Mouse (Mus musculus) liver, embryonic 16.5 days (tissue): ENCODE data around the gene Flt4. TPM values are rescaled to one million over a fixed set of nuclear protein-coding genes. Genes with fewer than 3 reads are reported as not detected.

Experiments
- ATAC-seq: fragments of 200-750 bp; cut with Nextera tagmentation; 2 replicates; pipeline ENCODE4 v1.8.0; 2017; ENCODE audit warnings: low read depth, mild to moderate bottlenecking, moderate number of reproducible peaks, moderate library complexity
- H3K27ac ChIP-seq: fragments of 300-500 bp; sonication (generic); 2 replicates; pipeline ENCODE4 v1.5.1; 2014; ENCODE audit warnings: mild to moderate bottlenecking, low read length
- H3K27me3 ChIP-seq: fragments of 300-500 bp; sonication (generic); 2 replicates; pipeline ENCODE4 v1.6.1; 2014; ENCODE audit warnings: low read depth, low read length, mixed read lengths; ENCODE audit not compliant: control insufficient read depth, insufficient read depth
- H3K36me3 ChIP-seq: fragments of 300-500 bp; sonication (generic); 2 replicates; pipeline ENCODE4 v1.6.1; 2014; ENCODE audit warnings: mild to moderate bottlenecking; ENCODE audit not compliant: control insufficient read depth, insufficient read depth
- H3K4me1 ChIP-seq: fragments of 300-500 bp; sonication (generic); 2 replicates; pipeline ENCODE4 v1.6.1; 2014; ENCODE audit warnings: low read depth, low read length, mixed read lengths; ENCODE audit not compliant: control insufficient read depth
- H3K4me2 ChIP-seq: fragments of 300-500 bp; sonication (generic); 2 replicates; pipeline ENCODE4 v1.6.1; 2014; ENCODE audit warnings: low read depth, low read length, mixed read lengths
- H3K4me3 ChIP-seq: fragments of 300-500 bp; sonication (generic); 2 replicates; pipeline ENCODE4 v1.5.1; 2014; ENCODE audit warnings: low read depth, mild to moderate bottlenecking, low read length
- H3K9ac ChIP-seq: fragments of 300-500 bp; sonication (generic); 2 replicates; pipeline ENCODE4 v1.6.1; 2014; ENCODE audit warnings: low read depth, low read length
- H3K9me3 ChIP-seq: fragments of 300-500 bp; sonication (generic); replicated peaks from 2 replicates; pipeline ENCODE4 v1.6.1; 2016; ENCODE audit warnings: low read length; ENCODE audit not compliant: control insufficient read depth
- WGBS: fragments of 180-500 bp; shearing (Covaris S2); extraction: QIAGEN DNeasy Blood & Tissue Kit; methylation state at CpG from one replicate; pipeline ENCODE4 v1.1.7; 2014; ENCODE audit not compliant: insufficient replicate concordance; 5-methylcytosine and 5-hydroxymethylcytosine counted together
- polyA plus RNA-seq: library from polyadenylated mRNA; unstranded; fragments of >200 nt; fragmentation: Nextera tagmentation; extraction: Ambion mirVana; gene quantifications from 2 replicates; pipeline ENCODE4 v1.2.1, GENCODE M21; 2015

Flt4 gene
- polyA plus RNA-seq, 1 experiment from 2014 or later = 3.9 TPM

GRCm38 (mm10) chr11:49612154-49612553 is 3.1 kb downstream of the Flt4 start:
- 9% methylated on average over 3 of the region's 3 CpGs for WGBS
- no peak overlapping the region for H3K9ac ChIP-seq
- H3K36me3 ChIP-seq = no peaks in the 10 kb centered on the region
- H3K4me1 ChIP-seq = no peaks in the 10 kb centered on the region
- H3K9me3 ChIP-seq = no peaks in the 10 kb centered on the region
- no peak overlapping the region for H3K27ac ChIP-seq
- no peak for ATAC-seq
- H3K27me3 ChIP-seq = peaks cover 29% of the 10 kb centered on the region
- no peak overlapping the region for H3K4me3 ChIP-seq
- H3K4me2 ChIP-seq = no peak overlapping the region

DNA sequence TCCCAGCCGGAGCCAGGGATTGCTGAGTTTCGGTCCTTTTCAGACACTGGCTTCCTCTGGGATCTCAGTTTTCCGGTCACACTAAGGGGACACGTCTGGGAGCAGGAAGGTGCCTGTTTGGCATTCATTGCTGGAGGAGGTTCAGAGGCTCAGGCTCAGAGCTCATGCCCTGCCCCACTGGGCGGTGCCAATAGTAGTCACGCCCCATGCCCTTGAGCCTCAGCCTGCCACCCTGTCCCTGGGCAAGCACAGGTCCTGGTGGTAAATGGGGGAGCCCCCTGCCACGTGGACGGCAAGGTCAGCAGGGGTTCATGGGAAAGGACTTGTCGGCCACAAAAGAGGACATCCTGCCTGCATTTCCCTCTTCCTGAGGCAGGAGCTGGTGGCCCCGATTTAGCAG is 4.3 kb downstream of the Flt4 start:
- H3K27me3 ChIP-seq = peaks cover 26% of the 10 kb centered on the region
- H3K4me1 ChIP-seq = no peaks in the 10 kb centered on the region
- WGBS = 4% methylated on average over 10 of the region's 10 CpGs

GRCm38 (mm10) chr11:49615856-49616725 is 7.0 kb downstream of the Flt4 start:
- Histone ChIP-seq H3K4me1 (no peaks in the 10 kb centered on the region), H3K4me2 (no peak overlapping the region), H3K27me3 (peaks cover 7% of the 10 kb centered on the region), H3K36me3 (no peaks in the 10 kb centered on the region), H3K4me3 (no peak overlapping the region), H3K27ac (no peak overlapping the region), H3K9ac (no peak overlapping the region), H3K9me3 (no peaks in the 10 kb centered on the region)
- ATAC-seq = no peak
- WGBS = 61% methylated on average over 10 of the region's 10 CpGs

More for the DNA sequence above, 4.3 kb downstream of the Flt4 start:
- Histone ChIP-seq H3K27ac (no peak overlapping the region), H3K9ac (no peak overlapping the region), H3K9me3 (no peaks in the 10 kb centered on the region), H3K4me3 (no peak overlapping the region), H3K36me3 (no peaks in the 10 kb centered on the region), H3K4me2 (no peak overlapping the region)
- peak; percentile 55 for ATAC-seq

DNA sequence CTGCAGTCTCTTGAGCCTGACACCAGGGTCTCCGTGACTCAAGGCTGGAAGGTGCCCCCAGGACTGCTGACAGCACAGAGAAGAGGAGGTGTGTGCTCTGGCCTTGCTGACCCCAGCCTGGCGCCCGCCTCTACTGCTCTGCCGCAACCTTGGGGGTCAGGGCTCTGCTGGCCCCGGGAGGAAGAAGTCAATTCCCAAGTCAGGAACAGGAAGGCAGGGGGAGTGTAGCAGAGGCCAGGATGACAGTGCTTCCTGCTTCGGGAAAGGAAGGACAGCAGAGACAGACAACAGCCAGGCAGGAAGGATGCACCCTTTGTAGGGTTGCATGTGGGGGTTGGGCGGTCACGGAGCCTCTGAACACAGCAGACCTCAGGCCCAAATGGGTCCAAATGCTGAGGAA is 9.4 kb downstream of the Flt4 start:
- Histone ChIP-seq H3K4me2 (no peak overlapping the region), H3K27me3 (no peaks in the 10 kb centered on the region; the same call in 1 of the 2 replicates), H3K4me1 (no peaks in the 10 kb centered on the region), H3K9ac (no peak overlapping the region), H3K36me3 (no peaks in the 10 kb centered on the region), H3K9me3 (no peaks in the 10 kb centered on the region), H3K27ac (no peak overlapping the region), H3K4me3 (no peak overlapping the region)
- 42% methylated on average over 8 of the region's 8 CpGs for WGBS
- peak; percentile 30 for ATAC-seq

DNA sequence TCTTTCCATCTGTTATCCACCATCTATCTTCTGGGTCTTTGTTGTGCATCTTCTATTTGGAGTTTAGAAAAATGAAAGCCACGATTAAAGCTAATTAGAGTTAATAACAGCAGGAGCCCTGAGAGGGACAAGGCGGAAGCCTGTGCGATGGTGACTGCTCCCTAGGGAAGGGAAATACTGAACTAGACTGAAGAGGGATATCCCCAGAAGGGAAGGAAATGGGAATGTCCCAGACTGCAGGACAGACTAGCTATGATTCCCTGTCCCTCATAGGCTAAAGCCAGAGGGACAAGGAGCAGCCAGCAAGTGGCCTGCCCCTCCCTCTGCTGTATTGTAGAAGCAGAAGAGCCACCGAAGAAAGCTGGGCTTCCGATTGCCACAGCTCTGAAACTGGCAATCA is 12.9 kb downstream of the Flt4 start:
- no peak overlapping the region for H3K4me3 ChIP-seq
- H3K27me3 ChIP-seq = no peaks in the 10 kb centered on the region; the same call in 1 of the 2 replicates
- H3K4me1 ChIP-seq = no peaks in the 10 kb centered on the region
- H3K36me3 ChIP-seq = no peaks in the 10 kb centered on the region
- 58% methylated on average over 5 of the region's 5 CpGs for WGBS
- H3K4me2 ChIP-seq = no peak overlapping the region
- no peaks in the 10 kb centered on the region for H3K9me3 ChIP-seq
- no peak for ATAC-seq
- no peak overlapping the region for H3K9ac ChIP-seq
- no peak overlapping the region for H3K27ac ChIP-seq

GRCm38 (mm10) chr11:49624156-49624555 is 15.1 kb downstream of the Flt4 start:
- no peak overlapping the region for H3K9ac ChIP-seq
- no peak overlapping the region for H3K27ac ChIP-seq
- WGBS = 55% methylated on average over 3 of the region's 3 CpGs
- H3K4me1 ChIP-seq = no peaks in the 10 kb centered on the region
- H3K4me3 ChIP-seq = no peak overlapping the region
- ATAC-seq = 0 out of 2 replicates have a peak, but pooled peaks have one; percentile 30
- H3K9me3 ChIP-seq = no peaks in the 10 kb centered on the region
- no peaks in the 10 kb centered on the region for H3K36me3 ChIP-seq
- no peaks in the 10 kb centered on the region for H3K27me3 ChIP-seq
- H3K4me2 ChIP-seq = no peak overlapping the region

- no peak overlapping the region for H3K4me3 ChIP-seq
- H3K4me1 ChIP-seq = no peaks in the 10 kb centered on the region
- no peak overlapping the region for H3K4me2 ChIP-seq
- no peak for ATAC-seq
- H3K27ac ChIP-seq = no peak overlapping the region
- no peaks in the 10 kb centered on the region for H3K36me3 ChIP-seq
- no peaks in the 10 kb centered on the region for H3K27me3 ChIP-seq
- WGBS = 58% methylated on average over 15 of the region's 15 CpGs
- H3K9me3 ChIP-seq = no peaks in the 10 kb centered on the region
- no peak overlapping the region for H3K9ac ChIP-seq
These were observed 16.8 kb downstream of the Flt4 start for GRCm38 (mm10) chr11:49625863-49626262.

- Histone ChIP-seq H3K27me3 (no peaks in the 10 kb centered on the region), H3K27ac (no peak overlapping the region), H3K4me1 (no peaks in the 10 kb centered on the region), H3K36me3 (no peaks in the 10 kb centered on the region), H3K9ac (no peak overlapping the region), H3K9me3 (no peaks in the 10 kb centered on the region), H3K4me3 (no peak overlapping the region), H3K4me2 (no peak overlapping the region)
- no peak for ATAC-seq
- WGBS = 67% methylated on average over 8 of the region's 8 CpGs
These were observed 17.7 kb downstream of the Flt4 start for GRCm38 (mm10) chr11:49626748-49627147.

GRCm38 (mm10) chr11:49631154-49631553 is 22.1 kb downstream of the Flt4 start:
- no peak overlapping the region for H3K27ac ChIP-seq
- 22% methylated on average over 3 of the region's 3 CpGs for WGBS
- H3K36me3 ChIP-seq = no peaks in the 10 kb centered on the region
- no peak for ATAC-seq
- no peak overlapping the region for H3K4me2 ChIP-seq
- no peak overlapping the region for H3K4me3 ChIP-seq
- no peaks in the 10 kb centered on the region for H3K9me3 ChIP-seq
- H3K9ac ChIP-seq = no peak overlapping the region
- no peaks in the 10 kb centered on the region; the same call in 1 of the 2 replicates for H3K4me1 ChIP-seq
- H3K27me3 ChIP-seq = peaks cover 18% of the 10 kb centered on the region
